Mouse (Mus musculus) naive thymus-derived CD4-positive, alpha-beta T cell, adult 2 months (primary cell): ENCODE results near the gene Esam.

Source experiments
- DNase-seq: peaks from one replicate; pipeline ENCODE4 v3.0.0-alpha.2; 2011; ENCODE audit warnings: low read depth

Gene Esam

GRCm38 (mm10) chr9:37530888-37531705, 3.2 kb downstream of the Esam start:
- DNase-seq: no peak

- no peak for DNase-seq
Measured at GRCm38 (mm10) chr9:37536851-37537250, 9.0 kb downstream of the Esam start.

DNA sequence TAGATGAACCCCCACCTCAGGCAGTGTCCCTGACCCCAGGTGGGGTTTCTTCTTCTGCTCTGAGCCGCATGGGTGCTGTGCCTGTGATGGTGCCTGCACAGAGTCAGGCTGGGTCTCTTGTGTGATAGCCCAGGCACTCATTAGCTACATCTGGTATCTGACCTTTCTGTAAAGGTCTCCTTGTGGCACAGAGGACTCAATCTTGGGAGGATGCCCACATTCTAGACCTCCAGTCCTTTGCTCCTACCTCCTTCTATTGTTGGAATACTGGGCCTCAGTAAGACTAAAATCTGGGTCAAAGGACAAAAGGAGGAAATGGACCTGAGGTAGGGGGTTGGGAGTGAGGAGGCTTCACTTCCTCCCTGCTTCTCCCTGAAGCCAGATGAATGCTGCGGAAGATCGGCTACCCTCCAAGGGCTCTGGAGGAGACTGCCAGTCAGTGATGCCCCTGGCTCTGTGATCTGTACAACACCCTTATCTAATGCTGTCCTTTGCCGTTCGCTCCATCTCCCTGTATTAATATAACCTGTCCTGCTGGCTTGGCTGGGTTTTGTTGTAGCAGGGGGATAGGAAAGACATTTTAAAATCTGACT, 9.9 kb downstream of the Esam start:
- no peak for DNase-seq

DNA sequence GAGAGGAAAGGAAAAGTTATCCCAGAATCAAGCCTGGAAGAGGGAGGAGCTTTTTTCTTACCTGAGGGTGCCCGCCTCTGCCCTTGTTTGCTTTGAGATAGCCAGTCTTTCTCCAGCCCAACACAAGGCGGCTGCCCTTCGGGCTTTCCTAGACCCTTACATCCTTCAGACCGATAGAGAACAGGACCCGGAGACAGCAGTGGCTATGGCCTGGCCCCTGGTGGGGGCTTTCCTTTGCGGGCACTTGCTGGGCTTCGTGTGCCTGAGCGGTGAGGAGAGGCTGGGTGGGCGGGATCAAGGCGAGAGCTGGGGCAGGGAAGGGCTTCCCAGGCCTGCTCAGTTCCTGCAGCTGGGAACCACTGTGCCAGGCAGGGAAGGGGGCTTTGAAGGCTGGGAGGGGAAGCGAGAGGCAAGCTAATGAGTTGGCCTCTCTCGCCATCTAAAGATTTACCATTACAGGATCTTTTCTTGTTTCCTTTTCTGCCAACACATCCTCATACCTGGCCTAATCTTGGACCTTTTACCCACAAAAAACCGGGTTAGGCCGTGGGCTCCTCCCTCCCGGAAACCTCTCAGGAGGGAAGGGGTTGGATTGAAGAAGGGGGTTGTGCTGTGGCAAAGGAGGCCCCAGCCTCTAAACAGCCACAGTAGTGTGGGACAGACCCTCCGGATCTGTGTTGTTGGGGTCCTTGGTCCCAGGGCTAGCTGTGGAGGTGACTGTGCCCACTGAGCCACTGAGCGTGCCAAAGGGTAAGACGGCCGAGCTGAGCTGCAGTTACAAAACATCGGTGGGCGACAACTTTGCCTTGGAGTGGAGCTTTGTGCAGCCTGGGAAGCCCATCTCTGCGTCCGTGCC, 11.5 kb downstream of the Esam start, which contains the start of gene Vsig2:
Gene Vsig2 (plus strand): TSS at position 86 of the 856 bp plus-strand sequence.
- no peak for DNase-seq

DNA sequence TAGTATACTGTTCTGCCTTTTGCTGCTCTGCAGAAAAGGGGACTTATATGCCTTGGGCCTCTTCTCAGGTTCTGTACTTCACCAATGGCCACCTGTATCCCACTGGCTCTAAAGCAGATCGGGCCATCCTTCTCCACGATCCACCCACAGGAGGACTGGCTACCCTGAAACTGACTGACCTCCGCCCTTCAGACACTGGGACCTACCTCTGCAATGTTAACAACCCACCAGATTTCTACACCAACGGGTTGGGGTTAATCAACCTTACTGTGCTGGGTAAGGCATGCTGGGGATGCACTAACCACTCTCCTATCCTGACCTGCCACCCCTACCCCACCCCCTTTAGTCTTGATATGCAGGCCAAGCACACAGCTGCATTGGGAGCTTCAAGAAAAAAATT, 12.3 kb downstream of the Esam start:
- DNase-seq: no peak

DNA sequence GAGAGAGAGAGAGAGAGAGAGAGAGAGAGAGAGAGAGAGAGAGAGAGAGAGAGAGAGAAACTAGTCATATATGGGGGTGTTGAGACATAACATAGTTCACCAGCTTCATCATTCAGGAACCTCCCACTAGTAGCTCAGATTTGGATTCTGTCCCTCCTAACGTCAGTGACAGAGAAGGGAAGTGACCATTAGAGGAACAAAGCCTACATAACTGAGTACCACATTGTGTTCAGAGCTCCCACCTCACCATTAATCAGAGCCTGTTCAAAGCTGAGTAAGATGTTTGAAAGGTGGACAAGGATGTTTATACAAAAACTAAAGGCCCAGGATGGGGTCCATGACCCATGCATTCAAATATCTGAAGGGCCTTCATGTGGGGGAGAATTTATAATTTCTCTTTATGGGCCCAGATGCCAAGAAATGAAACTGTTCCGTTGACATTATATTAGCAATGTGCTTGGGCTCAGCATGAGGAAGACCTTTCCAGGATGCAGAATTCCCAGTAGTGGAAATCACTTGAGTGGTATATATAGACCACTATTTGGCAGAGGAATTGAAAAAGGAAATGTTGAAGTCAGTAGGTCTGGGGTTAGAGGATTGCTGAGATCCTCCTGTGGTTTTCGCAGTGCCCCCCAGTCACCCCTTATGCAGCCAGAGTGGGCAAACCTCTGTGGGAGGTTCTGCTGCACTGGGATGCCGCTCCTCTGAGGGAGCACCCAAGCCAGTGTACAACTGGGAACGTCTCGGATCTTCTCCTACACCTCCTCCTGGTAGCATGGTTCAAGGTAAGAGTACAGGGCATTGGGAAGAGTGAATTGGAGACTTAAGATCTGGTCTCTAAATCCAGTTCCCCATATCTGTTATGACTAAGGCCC, 13.1 kb downstream of the Esam start:
- no peak for DNase-seq

- no peak for DNase-seq
Measured at GRCm38 (mm10) chr9:37541851-37542642, 14.2 kb downstream of the Esam start.

DNA sequence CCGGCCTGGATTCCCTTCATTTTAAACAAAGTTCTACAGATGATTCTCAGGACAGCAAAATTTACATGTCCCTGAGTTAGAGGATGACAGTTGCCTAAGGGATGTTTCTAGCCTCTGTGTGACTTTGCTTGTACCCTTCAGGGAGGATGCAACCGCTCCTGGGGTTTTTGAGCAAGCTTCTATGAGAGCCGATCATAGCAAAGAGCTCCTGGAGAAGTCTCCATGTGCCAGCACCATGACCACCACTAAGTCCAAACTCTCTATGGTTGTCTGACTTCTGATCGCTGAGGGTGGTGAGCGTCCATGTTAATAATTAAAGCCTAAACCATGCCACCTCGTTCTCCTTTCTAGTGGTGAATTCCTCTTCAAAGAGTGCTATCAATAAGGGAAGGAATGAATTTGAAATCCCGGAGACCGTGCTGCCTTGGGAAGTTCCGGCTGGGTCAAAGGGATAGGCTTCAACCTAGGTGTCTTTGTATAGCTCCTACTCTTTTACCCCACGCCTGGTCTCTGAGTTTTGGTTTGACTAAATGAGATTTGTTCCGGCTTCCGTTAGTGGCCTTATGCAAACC, 16.1 kb downstream of the Esam start:
- DNase-seq: no peak

DNA sequence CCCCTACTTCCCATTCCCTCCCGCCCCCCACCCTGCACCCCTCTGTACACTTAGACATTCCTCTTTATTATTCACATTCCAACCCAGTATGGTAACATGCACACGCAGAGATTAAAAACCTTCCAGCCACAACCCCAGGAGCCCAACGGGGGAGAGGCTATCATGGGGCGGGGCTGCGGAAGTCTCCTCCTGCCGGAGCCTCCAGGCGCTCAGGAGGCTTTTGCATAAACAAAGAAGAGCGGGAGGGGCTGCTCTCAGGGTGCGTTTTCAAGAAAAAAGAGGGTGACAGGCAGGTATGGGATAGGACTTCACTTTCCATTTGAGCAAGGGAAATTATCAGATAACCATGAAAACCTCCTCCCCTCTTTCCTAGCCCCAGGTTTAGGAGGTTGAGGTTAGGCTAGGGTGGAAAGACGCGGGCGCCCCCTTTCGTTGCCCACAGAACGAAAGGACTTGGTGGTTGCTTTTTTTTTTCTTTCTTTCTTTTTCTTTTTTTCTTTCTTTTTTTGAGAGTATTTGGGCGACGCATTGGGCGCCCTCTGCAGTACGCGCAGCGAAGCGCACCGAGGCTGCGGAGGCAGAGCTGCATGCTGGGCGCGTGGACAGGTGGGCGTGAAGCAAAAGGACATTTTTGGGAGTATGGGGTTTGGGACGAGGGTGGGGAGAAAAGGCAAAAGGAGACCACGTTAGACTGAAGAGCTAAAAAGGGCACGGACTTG, 16.7 kb downstream of the Esam start:
- DNase-seq: peak; percentile 74

GRCm38 (mm10) chr9:37545166-37545610, 17.3 kb downstream of the Esam start:
- no peak for DNase-seq

DNA sequence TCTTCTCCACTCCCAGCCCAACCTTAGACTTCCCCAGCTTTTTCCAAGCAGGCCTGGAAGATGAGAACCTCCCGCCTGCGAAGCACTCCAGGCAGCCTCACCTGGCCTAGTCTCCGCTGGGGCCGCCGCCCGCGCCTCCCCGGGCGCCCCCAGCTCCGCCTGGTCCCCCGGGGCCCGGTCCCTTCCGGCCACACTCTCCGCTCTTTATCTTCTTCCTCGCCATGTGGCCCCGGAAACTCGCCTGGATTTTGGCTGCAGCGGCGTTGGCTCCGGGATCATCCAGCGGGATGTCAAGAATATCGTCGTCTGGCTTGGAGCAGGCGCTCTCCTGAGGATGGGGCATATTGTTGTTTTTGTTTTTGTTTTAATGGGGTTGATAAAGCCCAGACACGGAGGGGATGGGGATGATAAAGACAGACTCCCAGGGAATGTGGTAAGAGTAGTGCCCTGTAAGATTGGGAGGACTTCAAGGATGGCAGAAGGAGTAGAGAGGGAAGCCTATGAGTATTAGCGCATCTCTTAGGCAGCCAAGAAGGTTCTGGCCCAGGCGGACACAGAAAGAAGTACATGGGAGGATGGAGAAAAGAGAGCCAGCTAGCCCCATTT, 18.1 kb downstream of the Esam start:
- no peak for DNase-seq

GRCm38 (mm10) chr9:37546889-37547288, 19.0 kb downstream of the Esam start:
- DNase-seq: no peak

GRCm38 (mm10) chr9:37550435-37550834, 22.6 kb downstream of the Esam start:
- no peak for DNase-seq

GRCm38 (mm10) chr9:37551751-37552531, 24.1 kb downstream of the Esam start:
- no peak for DNase-seq

GRCm38 (mm10) chr9:37552536-37553293, 24.8 kb downstream of the Esam start, which contains the start of gene Nrgn:
Nrgn (minus strand) TSS chr9:37552904.
- peak; percentile 49 for DNase-seq

DNA sequence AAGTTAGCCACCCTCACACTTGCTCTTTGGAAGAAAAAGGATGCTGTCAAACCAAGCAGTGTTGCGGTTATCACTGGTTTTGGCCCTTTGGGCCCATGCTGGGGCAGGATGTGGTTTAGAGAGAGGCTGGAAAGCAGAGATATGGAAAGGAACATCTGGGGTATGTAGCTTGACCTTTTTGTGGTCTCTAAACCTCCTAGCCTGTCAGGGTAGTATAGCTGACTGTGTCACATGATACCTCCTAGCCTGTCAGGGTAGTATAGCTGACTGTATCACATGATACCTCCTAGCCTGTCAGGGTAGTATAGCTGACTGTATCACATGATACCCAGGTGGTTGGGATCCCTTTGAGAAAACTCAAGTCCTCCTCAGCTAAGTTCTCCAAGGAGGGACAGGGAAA, 26.4 kb downstream of the Esam start:
- peak; percentile 20 for DNase-seq
